Mouse (Mus musculus): ENCODE results near the gene Eppin. TPM values are rescaled to one million over a fixed set of nuclear protein-coding genes. Genes with fewer than 3 reads are reported as not detected.
"Not testable (repeated sequence)": the region's sequence is repeated elsewhere in the genome, so short reads cannot be mapped to it uniquely, and the experiment has no call there.

The Eppin gene
- polyA plus RNA-seq (2014; fragmentation: Nextera tagmentation; extraction: Ambion mirVana): not detected in 2 replicates

GRCm38 (mm10) chr2:164593494-164593893, at the start of gene Eppin:
Eppin (minus strand) TSS chr2:164593594.
- H3K36me3 ChIP-seq (ENCODE audit: control insufficient read depth, insufficient read depth, low read length): no peaks in the 10 kb centered on the region
- H3K27me3 ChIP-seq (ENCODE audit: control insufficient read depth, insufficient read depth, low read length): no peaks in the 10 kb centered on the region
- no peak within 1 kb of the TSS for H3K9ac ChIP-seq (replicated peaks; ENCODE audit: low read depth, low read length)
- H3K4me2 ChIP-seq (replicated peaks; ENCODE audit: low read depth, low read length): no peak within 1 kb of the TSS
- no peaks in the 10 kb centered on the region for H3K4me1 ChIP-seq (ENCODE audit: control insufficient read depth, insufficient read depth, low read length)
- no peak within 1 kb of the TSS for H3K4me3 ChIP-seq (ENCODE audit: low read depth, low read length)
- no peaks in the 10 kb centered on the region for H3K9me3 ChIP-seq (ENCODE audit: control insufficient read depth, low read depth, low read length)
- ATAC-seq (ENCODE audit: insufficient number of reproducible peaks, insufficient read depth, low FRiP score, low read depth): no peak
- WGBS: 85% methylated on average over 4 of the region's 4 CpGs
- no peak within 1 kb of the TSS for H3K27ac ChIP-seq (ENCODE audit: low read length)

DNA sequence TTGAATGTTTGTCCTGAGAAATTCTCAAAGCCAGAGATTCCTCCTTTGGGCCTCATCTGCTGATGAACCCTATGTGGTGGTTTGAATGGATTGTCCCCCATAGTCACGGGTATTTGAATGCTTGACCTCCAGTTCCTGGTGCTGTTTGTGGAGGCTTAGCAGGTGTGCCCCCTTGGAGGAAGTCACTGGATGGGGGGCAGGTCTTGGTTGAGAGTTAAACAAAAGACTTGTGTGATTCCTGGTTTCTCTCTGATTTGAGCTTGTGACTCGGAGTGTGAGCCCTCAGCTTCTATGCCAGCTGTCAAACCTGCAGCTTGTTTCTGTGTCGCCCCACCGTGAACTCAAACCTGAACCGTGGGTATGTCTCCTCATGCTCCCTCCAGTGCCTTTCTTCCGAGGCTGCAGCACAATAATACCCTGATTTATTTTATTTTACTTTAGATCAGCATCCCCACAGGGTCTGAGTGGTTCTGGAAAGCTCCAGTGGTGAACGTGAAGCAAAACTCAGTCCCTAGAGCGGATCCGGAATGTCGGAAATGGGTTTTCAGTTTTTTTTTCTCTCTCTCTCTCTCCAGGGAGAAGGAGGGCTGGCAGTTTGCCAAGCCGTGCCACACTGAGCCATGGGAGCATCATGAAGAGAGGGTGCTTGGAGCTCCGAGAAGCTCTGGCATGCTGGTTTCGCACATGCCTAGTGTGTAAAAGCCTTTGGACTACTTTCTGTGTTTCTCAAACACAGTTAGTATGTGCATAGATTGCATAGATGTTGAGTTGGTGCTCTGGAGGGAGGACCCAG, 48.7 kb upstream of the Eppin start:
- 70% methylated on average over 13 of the region's 13 CpGs for WGBS
- ATAC-seq (ENCODE audit: insufficient number of reproducible peaks, insufficient read depth, low FRiP score, low read depth): no peak
- Histone ChIP-seq H3K4me3 (ENCODE audit: low read depth, low read length) (no peak overlapping the region), H3K27me3 (ENCODE audit: control insufficient read depth, insufficient read depth, low read length) (no peaks in the 10 kb centered on the region), H3K9me3 (ENCODE audit: control insufficient read depth, low read depth, low read length) (no peaks in the 10 kb centered on the region), H3K4me2 (replicated peaks; ENCODE audit: low read depth, low read length) (no peak overlapping the region), H3K9ac (replicated peaks; ENCODE audit: low read depth, low read length) (no peak overlapping the region), H3K27ac (ENCODE audit: low read length) (no peak overlapping the region), H3K4me1 (ENCODE audit: control insufficient read depth, insufficient read depth, low read length) (no peaks in the 10 kb centered on the region), H3K36me3 (ENCODE audit: control insufficient read depth, insufficient read depth, low read length) (no peaks in the 10 kb centered on the region)

GRCm38 (mm10) chr2:164641129-164641528, 47.7 kb upstream of the Eppin start:
- no peaks in the 10 kb centered on the region for H3K9me3 ChIP-seq (ENCODE audit: control insufficient read depth, low read depth, low read length)
- no peak overlapping the region for H3K4me2 ChIP-seq (replicated peaks; ENCODE audit: low read depth, low read length)
- no peaks in the 10 kb centered on the region for H3K27me3 ChIP-seq (ENCODE audit: control insufficient read depth, insufficient read depth, low read length)
- H3K4me3 ChIP-seq (ENCODE audit: low read depth, low read length): no peak overlapping the region
- no peaks in the 10 kb centered on the region for H3K36me3 ChIP-seq (ENCODE audit: control insufficient read depth, insufficient read depth, low read length)
- no peak overlapping the region for H3K27ac ChIP-seq (ENCODE audit: low read length)
- ATAC-seq (ENCODE audit: insufficient number of reproducible peaks, insufficient read depth, low FRiP score, low read depth): no peak
- 67% methylated on average over 7 of the region's 7 CpGs for WGBS
- H3K4me1 ChIP-seq (ENCODE audit: control insufficient read depth, insufficient read depth, low read length): no peaks in the 10 kb centered on the region
- H3K9ac ChIP-seq (replicated peaks; ENCODE audit: low read depth, low read length): no peak overlapping the region

DNA sequence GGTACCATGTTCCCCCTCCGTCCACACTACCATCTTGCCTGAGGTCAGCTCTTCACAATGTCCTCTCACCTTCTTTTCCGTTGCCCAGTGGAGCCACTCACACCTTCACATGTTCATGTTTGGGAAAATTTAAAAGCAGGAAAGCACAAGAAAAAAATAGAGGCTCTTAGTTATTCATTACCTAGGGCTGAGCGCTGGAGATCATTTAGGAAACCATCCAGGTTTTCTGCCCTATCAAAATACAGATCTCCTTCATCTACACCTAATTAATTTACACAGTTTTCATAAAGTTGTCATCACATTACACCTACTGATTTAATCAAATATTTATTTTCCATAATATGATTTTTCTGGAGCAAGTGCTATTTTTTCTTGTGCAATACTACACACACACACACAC, 45.3 kb upstream of the Eppin start, which contains the start of gene Wfdc16:
TSS of gene Wfdc16 (minus strand) at position 101 of the 400 bp plus-strand sequence.
- no peaks in the 10 kb centered on the region for H3K9me3 ChIP-seq (ENCODE audit: control insufficient read depth, low read depth, low read length)
- 72% methylated on average over 3 of the region's 3 CpGs for WGBS
- H3K9ac ChIP-seq (replicated peaks; ENCODE audit: low read depth, low read length): no peak within 1 kb of the TSS
- no peak for ATAC-seq (ENCODE audit: insufficient number of reproducible peaks, insufficient read depth, low FRiP score, low read depth)
- H3K4me1 ChIP-seq (ENCODE audit: control insufficient read depth, insufficient read depth, low read length): no peaks in the 10 kb centered on the region
- no peaks in the 10 kb centered on the region for H3K27me3 ChIP-seq (ENCODE audit: control insufficient read depth, insufficient read depth, low read length)
- H3K27ac ChIP-seq (ENCODE audit: low read length): no peak within 1 kb of the TSS
- no peak within 1 kb of the TSS for H3K4me2 ChIP-seq (replicated peaks; ENCODE audit: low read depth, low read length)
- H3K36me3 ChIP-seq (ENCODE audit: control insufficient read depth, insufficient read depth, low read length): no peaks in the 10 kb centered on the region
- no peak within 1 kb of the TSS for H3K4me3 ChIP-seq (ENCODE audit: low read depth, low read length)

DNA sequence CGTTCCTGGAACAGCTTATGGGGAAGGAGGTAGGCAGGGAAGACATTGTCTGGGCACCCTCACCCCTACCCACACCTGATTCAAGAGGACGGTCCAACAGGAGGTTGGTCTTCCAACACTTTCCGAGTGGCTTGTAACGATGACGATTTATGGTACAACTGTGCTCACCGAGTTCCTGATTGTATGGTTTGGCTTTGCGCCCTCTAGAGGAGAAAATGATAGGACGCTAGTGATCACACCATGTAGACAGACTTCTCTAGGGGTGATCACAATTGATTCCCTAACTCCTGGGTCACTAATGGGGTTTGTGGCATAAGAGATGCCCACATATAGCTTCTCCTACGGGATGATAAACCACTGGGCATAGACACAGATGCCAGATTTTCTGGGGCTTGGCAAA, 41.9 kb upstream of the Eppin start:
- H3K27me3 ChIP-seq (ENCODE audit: control insufficient read depth, insufficient read depth, low read length): no peaks in the 10 kb centered on the region
- no peaks in the 10 kb centered on the region for H3K9me3 ChIP-seq (ENCODE audit: control insufficient read depth, low read depth, low read length)
- no peaks in the 10 kb centered on the region for H3K36me3 ChIP-seq (ENCODE audit: control insufficient read depth, insufficient read depth, low read length)
- no peak overlapping the region for H3K4me2 ChIP-seq (replicated peaks; ENCODE audit: low read depth, low read length)
- ATAC-seq (ENCODE audit: insufficient number of reproducible peaks, insufficient read depth, low FRiP score, low read depth): no peak
- H3K4me1 ChIP-seq (ENCODE audit: control insufficient read depth, insufficient read depth, low read length): no peaks in the 10 kb centered on the region
- H3K27ac ChIP-seq (ENCODE audit: low read length): no peak overlapping the region
- H3K4me3 ChIP-seq (ENCODE audit: low read depth, low read length): no peak overlapping the region
- H3K9ac ChIP-seq (replicated peaks; ENCODE audit: low read depth, low read length): no peak overlapping the region
- 83% methylated on average over 9 of the region's 9 CpGs for WGBS

DNA sequence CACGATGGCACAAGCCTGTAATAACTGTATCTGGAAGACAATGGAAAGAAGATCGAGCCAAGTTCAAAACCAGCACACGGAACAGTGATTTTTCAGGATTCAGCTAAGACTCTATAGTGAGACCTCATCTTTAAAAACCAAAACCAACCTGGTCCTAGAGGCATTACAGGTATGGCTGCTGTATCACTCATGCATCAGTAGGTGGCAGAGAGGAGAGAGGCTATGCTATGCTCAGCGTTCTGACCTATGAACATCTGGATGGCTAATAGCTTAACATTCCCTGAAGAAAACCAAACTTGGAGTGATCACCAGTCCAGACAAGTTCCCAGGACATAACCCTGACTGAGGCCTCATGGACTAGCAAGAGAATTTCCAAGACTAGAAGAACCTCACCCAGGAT, 28.4 kb upstream of the Eppin start:
- Histone ChIP-seq H3K4me2 (replicated peaks; ENCODE audit: low read depth, low read length) (no peak overlapping the region), H3K4me3 (ENCODE audit: low read depth, low read length) (no peak overlapping the region), H3K27ac (ENCODE audit: low read length) (no peak overlapping the region), H3K27me3 (ENCODE audit: control insufficient read depth, insufficient read depth, low read length) (no peaks in the 10 kb centered on the region), H3K4me1 (ENCODE audit: control insufficient read depth, insufficient read depth, low read length) (no peaks in the 10 kb centered on the region), H3K9ac (replicated peaks; ENCODE audit: low read depth, low read length) (no peak overlapping the region), H3K36me3 (ENCODE audit: control insufficient read depth, insufficient read depth, low read length) (no peaks in the 10 kb centered on the region), H3K9me3 (ENCODE audit: control insufficient read depth, low read depth, low read length) (no peaks in the 10 kb centered on the region)
- WGBS: 81% methylated on average over 4 of the region's 4 CpGs
- no peak for ATAC-seq (ENCODE audit: insufficient number of reproducible peaks, insufficient read depth, low FRiP score, low read depth)

DNA sequence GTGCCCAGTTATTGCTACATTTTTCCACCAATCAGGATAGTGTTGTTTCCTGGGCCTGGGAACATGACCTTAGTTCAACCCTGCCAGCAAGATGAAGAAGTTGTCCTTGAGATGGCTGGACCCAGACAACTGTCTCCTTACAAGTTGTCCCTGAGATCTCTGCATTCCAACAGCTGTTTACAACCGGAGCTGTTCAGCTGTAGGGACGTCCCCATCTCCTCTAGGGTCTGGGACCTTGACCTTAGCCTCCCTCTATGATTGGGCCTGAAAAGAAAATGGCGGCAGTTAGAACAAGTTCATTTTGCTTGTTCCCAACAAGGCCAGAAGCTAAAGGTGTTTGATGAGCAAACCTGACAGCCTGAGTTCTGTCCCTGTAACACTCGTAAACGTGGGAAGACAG, 25.7 kb upstream of the Eppin start:
- Histone ChIP-seq H3K36me3 (ENCODE audit: control insufficient read depth, insufficient read depth, low read length) (no peaks in the 10 kb centered on the region), H3K9me3 (ENCODE audit: control insufficient read depth, low read depth, low read length) (no peaks in the 10 kb centered on the region), H3K4me3 (ENCODE audit: low read depth, low read length) (no peak overlapping the region), H3K27me3 (ENCODE audit: control insufficient read depth, insufficient read depth, low read length) (no peaks in the 10 kb centered on the region), H3K9ac (replicated peaks; ENCODE audit: low read depth, low read length) (no peak overlapping the region), H3K4me1 (ENCODE audit: control insufficient read depth, insufficient read depth, low read length) (no peaks in the 10 kb centered on the region), H3K27ac (ENCODE audit: low read length) (no peak overlapping the region), H3K4me2 (replicated peaks; ENCODE audit: low read depth, low read length) (no peak overlapping the region)
- ATAC-seq (ENCODE audit: insufficient number of reproducible peaks, insufficient read depth, low FRiP score, low read depth): no peak
- 75% methylated on average over 5 of the region's 5 CpGs for WGBS

GRCm38 (mm10) chr2:164615386-164615785, 22.0 kb upstream of the Eppin start:
- no peaks in the 10 kb centered on the region for H3K9me3 ChIP-seq (ENCODE audit: control insufficient read depth, low read depth, low read length)
- H3K27ac ChIP-seq (ENCODE audit: low read length): no peak overlapping the region
- WGBS: 86% methylated on average over 3 of the region's 3 CpGs
- H3K4me2 ChIP-seq (replicated peaks; ENCODE audit: low read depth, low read length): no peak overlapping the region
- no peaks in the 10 kb centered on the region for H3K4me1 ChIP-seq (ENCODE audit: control insufficient read depth, insufficient read depth, low read length)
- no peak overlapping the region for H3K9ac ChIP-seq (replicated peaks; ENCODE audit: low read depth, low read length)
- ATAC-seq (ENCODE audit: insufficient number of reproducible peaks, insufficient read depth, low FRiP score, low read depth): no peak
- no peak overlapping the region for H3K4me3 ChIP-seq (ENCODE audit: low read depth, low read length)
- H3K36me3 ChIP-seq (ENCODE audit: control insufficient read depth, insufficient read depth, low read length): no peaks in the 10 kb centered on the region
- H3K27me3 ChIP-seq (ENCODE audit: control insufficient read depth, insufficient read depth, low read length): no peaks in the 10 kb centered on the region

DNA sequence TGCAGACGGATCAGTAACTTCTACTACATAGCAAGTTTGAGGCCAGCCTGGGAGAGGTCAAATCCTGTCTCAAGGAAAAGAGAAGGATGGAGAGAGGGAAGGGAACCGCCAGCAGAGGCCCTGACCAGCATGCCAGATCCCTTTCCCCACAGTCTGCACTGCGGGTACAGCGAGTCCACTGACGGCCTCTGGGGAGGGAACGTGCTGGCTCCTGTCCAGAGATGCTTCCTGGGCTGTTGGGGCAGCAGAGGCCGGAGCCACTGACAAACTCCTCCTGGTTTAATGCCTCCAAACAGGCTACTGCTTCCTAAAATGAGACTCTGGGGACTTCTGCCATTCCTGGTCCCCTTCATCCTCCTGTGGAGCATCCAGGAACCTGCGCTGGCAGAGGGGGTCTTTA, 20.1 kb upstream of the Eppin start, which contains the start of the genes Wfdc6b and Wfdc8:
TSS of gene Wfdc6b (plus strand) at position 52 of the 400 bp plus-strand sequence.
TSS of gene Wfdc8 (minus strand) at position 156 of the 400 bp plus-strand sequence.
- not testable (repeated sequence) for H3K4me2 ChIP-seq (replicated peaks; ENCODE audit: low read depth, low read length); H3K4me3 ChIP-seq (ENCODE audit: low read depth, low read length); H3K4me1 ChIP-seq (ENCODE audit: control insufficient read depth, insufficient read depth, low read length); H3K36me3 ChIP-seq (ENCODE audit: control insufficient read depth, insufficient read depth, low read length); H3K9ac ChIP-seq (replicated peaks; ENCODE audit: low read depth, low read length); H3K27me3 ChIP-seq (ENCODE audit: control insufficient read depth, insufficient read depth, low read length); H3K27ac ChIP-seq (ENCODE audit: low read length); ATAC-seq (ENCODE audit: insufficient number of reproducible peaks, insufficient read depth, low FRiP score, low read depth); H3K9me3 ChIP-seq (ENCODE audit: control insufficient read depth, low read depth, low read length)
- WGBS: 42% methylated on average over 8 of the region's 8 CpGs
